Mouse (Mus musculus) layer of hippocampus, postnatal 10 days (tissue): ENCODE data around the gene Hist1h2ab. TPM values are rescaled to one million over a fixed set of nuclear protein-coding genes. Genes with fewer than 3 reads are reported as not detected.
A peak's percentile ranks its signal among the peaks of the same experiment; 100 is the strongest.

ENCODE experiments used
- DNase-seq, 2 experiments: peaks; one replicate each; pipeline ENCODE4 v3.0.0; 2021; ENCODE audit warnings: low spot score in 2 of 2
- total RNA-seq, 2 experiments: library from RNA; stranded (reverse); gene quantifications; 2 replicates each; pipeline ENCODE4 v1.2.3; 2021

Hist1h2ab gene
- total RNA-seq, 2 experiments from 2014 or later: 65.7 to 68.4 TPM

- no peak for DNase-seq
These were observed 13.8 kb upstream of the Hist1h2ab start for GRCm38 (mm10) chr13:23737091-23737490.

DNA sequence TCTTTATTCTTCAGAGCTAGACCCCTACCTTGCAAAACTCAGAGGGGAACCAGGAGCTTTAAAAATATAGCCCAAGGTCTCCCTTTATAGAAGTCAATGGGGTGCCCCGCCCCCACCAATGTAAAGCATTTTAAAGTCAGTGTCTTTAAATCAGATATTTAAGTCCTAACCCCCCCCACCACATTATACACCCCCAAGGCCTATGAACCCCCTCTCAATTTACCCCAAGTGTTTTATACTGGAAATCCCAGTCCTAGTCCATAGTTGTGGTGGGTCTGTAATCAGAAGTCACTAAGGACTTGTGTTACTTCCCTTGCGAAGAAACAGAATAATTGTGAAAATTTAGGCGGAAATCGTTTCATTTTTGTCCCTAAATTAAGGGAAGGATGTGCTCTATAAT, 12.9 kb upstream of the Hist1h2ab start:
- no peak for DNase-seq

- DNase-seq: peak; percentile 80 to 85
These were observed 12.3 kb upstream of the Hist1h2ab start, which contains the start of gene Hist1h1c for GRCm38 (mm10) chr13:23738677-23739068. Gene Hist1h1c, plus strand, starts transcription at chr13:23738808.

DNA sequence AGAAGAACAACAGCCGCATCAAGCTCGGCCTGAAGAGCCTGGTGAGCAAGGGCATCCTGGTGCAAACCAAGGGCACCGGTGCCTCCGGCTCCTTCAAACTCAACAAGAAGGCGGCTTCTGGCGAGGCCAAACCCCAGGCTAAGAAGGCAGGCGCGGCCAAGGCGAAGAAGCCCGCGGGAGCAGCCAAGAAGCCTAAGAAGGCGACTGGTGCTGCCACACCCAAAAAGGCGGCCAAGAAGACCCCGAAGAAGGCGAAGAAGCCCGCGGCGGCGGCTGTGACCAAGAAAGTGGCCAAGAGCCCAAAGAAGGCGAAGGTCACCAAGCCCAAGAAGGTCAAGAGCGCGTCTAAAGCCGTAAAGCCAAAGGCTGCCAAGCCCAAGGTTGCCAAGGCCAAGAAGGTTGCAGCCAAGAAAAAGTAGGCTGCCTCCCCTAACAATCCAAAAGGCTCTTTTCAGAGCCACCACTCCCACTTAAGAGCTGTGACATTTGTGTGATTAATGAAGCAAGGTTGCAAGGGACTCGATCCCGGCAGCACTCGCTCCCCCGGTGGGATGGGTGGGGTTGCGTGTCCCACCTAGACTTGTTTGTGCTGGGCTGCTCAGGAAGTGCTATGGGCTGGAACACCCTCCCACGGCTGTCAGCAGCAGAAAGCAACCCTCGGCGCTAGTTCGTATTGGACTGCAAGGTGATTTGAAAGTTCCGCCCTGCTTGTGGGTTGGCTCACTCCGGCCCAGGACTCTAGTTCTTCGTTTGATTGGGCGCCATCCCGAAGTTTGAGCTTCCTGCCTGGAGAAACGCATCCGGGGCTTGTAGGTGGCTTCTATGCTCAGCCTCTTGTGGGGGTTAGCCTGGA, 11.6 kb upstream of the Hist1h2ab start:
- peak; percentile 84 to 89 for DNase-seq

- no peak for DNase-seq
These were observed 11.0 kb upstream of the Hist1h2ab start for GRCm38 (mm10) chr13:23739922-23740252.

GRCm38 (mm10) chr13:23740256-23740840, 10.6 kb upstream of the Hist1h2ab start:
- DNase-seq: no peak

DNA sequence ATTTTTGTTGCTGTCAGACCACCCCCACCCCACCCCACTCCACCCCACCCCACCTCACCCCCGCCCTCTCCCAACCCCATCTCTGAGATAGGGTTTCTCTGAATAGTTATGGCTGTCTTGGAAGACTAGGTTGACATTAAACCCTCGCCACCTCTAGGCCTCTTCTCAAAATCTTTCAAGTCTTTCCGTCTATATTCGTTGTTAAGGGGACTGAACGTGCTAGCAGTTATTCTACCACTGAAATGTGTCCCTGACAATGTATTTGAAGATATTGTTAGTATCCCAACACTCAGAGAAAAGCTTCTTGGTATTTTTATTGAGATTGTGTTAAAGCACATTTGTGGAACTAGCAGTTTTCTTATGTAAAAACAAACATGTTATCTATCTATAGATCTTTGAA, 10.0 kb upstream of the Hist1h2ab start:
- no peak for DNase-seq

DNA sequence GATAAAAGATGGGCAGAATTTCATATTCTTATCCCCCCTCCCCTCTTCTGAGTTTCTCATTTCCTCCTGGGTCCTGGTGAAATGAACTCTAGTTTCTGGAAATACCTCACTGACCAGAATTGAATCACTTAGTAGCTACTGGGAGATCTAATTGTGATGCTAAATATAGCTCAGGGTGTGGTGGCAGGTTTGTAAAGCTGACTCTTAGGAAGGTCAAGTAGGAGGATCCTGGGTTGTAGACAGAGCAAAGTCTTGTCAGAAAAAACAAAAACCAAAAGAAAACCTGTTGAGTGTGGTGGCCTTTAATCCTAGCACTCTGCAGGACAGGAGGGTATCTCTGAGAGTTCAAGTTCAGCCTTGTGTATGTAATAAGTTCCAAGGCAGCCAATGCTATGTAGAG, 8.9 kb upstream of the Hist1h2ab start:
- no peak for DNase-seq

GRCm38 (mm10) chr13:23743215-23743614, 7.7 kb upstream of the Hist1h2ab start:
- DNase-seq: no peak

DNA sequence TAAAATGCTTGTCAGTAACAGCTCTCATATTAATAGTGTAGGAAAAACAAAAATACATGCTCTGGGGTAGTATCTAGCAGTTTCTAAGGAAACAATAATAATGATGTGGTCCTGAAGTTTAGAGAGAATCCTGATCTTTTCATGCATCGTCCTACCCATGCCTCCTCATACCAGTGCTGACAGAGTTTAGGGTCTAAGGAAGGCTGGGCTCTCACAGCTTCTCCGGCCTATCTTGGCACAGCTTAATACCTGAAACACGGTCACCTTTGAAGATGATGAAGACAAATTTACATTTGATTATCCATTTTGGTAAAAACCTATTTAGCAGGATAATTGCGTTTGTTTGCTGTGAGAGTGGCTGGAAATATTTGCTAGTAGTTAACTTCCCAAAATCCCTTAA, 7.0 kb upstream of the Hist1h2ab start:
- DNase-seq: no peak

DNA sequence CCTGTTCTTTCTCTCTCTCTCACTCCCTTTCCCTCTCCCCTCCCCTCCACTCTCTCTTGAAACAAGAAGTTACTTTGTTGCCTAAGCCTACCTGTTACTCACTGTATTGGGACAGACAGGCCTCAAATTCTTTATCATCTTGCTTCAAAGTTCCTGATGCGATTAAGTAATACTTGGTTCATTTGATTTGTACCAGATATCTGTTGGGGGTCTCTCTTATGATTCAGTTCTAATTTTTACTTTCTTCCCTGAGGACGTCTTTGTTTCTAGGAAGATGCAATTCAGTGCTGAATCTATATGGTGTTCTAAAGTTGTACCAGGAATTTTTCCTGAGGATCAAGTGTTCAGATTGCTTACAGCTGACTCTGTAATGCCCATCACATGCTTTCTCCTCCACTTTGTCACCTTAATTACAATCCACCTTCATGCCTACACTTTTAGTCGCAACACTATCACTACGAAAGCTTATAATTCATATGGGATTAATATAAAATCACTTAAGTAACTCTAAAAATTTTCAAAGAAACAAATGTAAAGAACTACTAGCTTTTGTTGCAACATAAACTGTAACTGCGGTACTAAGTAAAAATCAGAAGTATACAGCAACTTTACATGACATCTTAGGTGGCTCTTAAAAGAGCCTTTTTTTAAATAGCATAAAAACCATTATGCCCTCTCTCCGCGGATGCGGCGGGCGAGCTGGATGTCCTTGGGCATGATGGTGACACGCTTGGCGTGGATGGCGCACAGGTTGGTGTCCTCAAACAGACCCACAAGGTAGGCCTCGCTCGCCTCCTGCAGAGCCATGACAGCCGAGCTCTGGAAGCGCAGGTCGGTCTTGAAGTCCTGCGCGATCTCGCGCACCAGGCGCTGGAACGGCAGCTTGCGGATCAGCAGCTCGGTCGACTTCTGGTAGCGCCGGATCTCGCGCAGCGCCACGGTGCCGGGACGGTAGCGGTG, 6.2 kb upstream of the Hist1h2ab start:
- DNase-seq: no peak

DNA sequence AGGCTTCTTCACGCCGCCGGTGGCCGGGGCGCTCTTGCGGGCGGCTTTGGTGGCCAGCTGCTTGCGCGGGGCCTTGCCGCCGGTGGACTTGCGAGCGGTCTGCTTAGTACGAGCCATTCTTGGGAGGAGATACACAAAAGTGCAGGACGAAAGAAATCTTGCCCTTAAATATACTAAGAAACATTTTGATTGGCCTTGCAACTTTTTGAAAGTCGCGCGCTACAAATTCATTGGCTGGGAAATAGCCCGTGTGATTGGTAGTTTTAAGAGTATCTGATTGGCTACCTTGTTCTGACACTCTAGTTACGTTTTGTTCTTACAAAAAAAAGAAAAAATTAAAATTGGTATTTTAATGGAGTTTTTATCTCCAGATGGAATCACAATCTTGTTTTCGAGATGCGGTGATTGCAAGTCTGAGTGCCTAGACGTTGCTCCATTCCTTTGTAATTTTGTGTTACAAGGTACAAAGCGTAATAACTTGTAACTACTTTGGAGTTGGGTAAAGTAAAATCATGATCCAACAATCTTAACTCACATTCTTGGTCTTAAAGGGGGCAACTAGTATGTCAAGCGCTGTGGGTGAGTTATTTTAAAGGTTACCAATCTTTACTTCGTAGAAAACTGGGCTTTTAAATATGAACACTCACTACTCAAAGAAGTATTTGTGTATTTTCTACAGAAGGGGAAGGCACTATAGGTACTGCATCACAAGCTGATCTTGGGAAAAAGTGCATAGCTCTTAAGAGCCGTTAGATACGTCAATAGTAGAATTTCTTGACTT, 5.4 kb upstream of the Hist1h2ab start, which contains the start of gene Hist1h3c:
Gene Hist1h3c, minus strand, starts transcription at position 222 of the 781 bp plus-strand sequence.
- DNase-seq: peak; percentile 87 to 89

DNA sequence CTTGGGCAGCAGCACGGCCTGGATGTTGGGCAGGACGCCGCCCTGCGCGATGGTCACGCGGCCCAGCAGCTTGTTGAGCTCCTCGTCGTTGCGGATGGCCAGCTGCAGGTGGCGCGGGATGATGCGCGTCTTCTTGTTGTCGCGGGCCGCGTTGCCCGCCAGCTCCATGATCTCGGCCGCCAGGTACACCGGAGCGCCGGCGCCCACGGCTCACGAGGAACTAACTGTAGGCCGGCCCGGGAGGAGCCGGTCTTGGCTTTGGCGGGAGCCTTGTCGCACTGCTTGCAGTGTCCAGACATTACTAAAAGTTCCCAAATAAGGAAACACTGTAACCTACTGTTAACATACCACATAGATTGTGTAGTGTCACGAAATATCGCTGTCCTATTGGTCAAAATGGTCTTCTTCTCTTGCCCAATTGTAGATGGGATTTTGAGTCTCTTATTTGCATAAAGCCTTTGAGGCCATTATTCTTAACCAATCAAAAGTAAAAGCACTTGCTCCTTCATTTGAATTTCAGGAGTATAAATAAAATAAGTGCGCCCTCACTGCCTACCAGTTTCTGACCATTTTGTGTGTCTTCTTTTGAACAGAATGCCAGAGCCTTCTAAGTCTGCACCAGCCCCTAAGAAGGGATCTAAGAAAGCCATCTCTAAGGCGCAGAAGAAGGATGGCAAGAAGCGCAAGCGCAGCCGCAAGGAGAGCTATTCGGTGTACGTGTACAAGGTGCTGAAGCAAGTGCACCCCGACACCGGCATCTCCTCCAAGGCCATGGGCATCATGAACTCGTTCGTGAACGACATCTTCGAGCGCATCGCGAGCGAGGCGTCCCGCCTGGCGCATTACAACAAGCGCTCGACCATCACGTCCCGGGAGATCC, 4.5 kb upstream of the Hist1h2ab start, which contains the start of gene Hist1h2bb:
Gene Hist1h2bb, plus strand, starts transcription at position 534 of the 880 bp plus-strand sequence.
- peak; percentile 67 to 72 for DNase-seq

DNA sequence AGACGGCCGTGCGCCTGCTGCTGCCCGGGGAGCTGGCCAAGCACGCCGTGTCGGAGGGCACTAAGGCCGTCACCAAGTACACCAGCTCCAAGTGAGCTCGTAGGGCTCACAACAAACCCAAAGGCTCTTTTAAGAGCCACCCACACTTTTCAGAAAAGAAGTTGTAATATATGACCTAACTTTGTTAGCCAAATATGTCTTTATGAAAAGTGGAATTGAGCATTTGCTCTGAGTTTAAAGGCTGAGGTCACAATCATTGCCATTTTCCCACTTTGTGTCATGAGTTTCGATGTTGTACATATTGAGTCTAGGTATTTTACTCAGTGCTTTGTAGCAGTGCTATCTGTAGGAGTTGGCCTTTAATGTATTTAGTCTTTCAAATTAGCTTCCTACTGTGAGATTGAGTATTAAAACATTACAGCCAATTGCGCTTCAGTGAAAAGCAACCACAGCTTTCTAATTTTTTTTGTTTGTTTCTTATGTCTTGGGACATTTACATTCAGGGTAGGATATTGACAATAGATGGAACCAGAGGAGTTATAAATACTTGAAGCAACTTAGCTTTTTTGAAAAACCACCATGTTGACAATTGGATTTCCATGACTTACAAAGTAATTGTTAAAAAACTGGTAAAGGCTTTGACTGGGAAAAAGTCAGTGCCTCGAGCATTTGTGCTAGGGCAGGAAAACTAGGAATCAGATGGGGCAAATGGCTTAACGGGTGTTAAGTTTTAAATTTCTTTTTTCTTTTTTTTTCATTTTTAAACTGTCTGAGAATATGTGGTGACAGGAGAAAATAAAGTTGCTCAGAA, 3.6 kb upstream of the Hist1h2ab start:
- no peak for DNase-seq

- no peak for DNase-seq
These were observed 3.0 kb upstream of the Hist1h2ab start for GRCm38 (mm10) chr13:23747892-23748288.

GRCm38 (mm10) chr13:23749563-23750121, 1.3 kb upstream of the Hist1h2ab start:
- no peak for DNase-seq

- DNase-seq: no peak
These were observed 591 bp downstream of the Hist1h2ab start for GRCm38 (mm10) chr13:23751478-23751956.

- peak; percentile 92 for DNase-seq
These were observed 1.3 kb downstream of the Hist1h2ab start, which contains the start of gene Hist1h3b for GRCm38 (mm10) chr13:23752067-23752741. Gene Hist1h3b, plus strand, starts transcription at chr13:23752267.
